Mouse (Mus musculus): ENCODE measurements around the gene Foxf2.

DNA sequence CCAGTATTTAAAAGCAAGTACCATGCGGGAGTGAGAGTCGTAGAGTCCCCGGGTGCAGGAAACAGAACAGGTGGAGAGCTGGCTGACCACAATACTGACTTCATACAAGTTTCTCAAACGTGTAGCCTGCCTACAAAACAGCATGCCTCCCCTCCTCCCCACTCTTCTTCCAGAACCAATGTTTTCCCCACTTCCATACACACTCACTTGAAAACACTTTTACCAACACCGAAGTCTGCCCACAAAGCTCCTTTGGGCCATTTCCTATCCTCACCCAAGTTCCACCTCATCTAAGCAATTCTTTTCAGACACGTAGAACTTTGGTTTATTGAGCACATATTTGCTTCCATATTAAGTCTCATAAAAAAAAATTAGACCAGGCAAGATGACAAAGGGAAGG, 2.3 kb upstream of the Foxf2 start:
- TF ChIP-seq CTCF (IDR thresholded peaks at IDR 0.05; ENCODE audit: low read depth, low read length) = no peak
- no peak for TF ChIP-seq POLR2A (IDR thresholded peaks at IDR 0.05; ENCODE audit: extremely low read depth, insufficient read depth, low read length)
